In the genomic region with DNA sequence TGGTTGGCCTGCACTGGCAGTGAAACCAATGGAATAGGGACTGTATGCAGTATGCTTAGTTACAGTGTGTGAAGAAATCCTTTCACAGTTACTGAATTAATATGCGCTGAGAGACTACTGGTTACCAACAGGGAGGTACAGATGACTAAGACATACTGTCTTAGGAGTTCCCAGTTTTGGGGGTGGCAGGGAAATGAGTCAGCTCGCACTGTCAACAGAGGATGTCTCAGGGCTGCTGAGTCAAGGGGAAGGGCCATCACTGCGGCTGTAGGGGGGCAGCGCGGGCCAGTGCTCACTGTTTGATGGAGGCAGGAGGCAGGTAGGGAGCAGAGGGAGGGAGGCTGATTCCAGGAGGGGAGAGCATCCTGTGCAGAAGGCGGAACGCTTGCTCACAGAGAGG, we compare ENCODE assay signal across 11 mouse cellular contexts. TPM values are rescaled to one million over a fixed set of nuclear protein-coding genes. Genes with fewer than 3 reads are reported as not detected.
DNase-seq lines count a peak whose midpoint lies in the region; ATAC-seq and TF ChIP-seq lines count a peak whose summit lies in the region.
"Had no signal": no experiment of that assay in that cellular context is flagged by ENCODE, and none has a peak within 500 bp of the region (broad histone marks: within the 10 kb centered on the region; RNA-seq: fewer than 3 reads in every experiment).

No protein-coding gene starts in this region.

- no peak overlapping the region for H3K27ac ChIP-seq in lung, postnatal 0 days (ENCODE audit: low read length)
- no peak overlapping the region for H3K27ac ChIP-seq in liver, embryonic 11.5 days (ENCODE audit: low read depth, low read length)
- H3K27ac ChIP-seq in stomach, embryonic 16.5 days (ENCODE audit: low read length): no peak overlapping the region
- H3K27ac ChIP-seq: embryonic facial prominence, embryonic 12.5 days; heart, embryonic 10.5 days; stomach, embryonic 15.5 days had no signal

- peak; percentile 53 for ATAC-seq in lung, postnatal 0 days
- ATAC-seq in liver, embryonic 11.5 days (replicated peaks; ENCODE audit: low FRiP score): 0 out of 2 replicates have a peak, but pooled peaks have one; percentile 32
- ATAC-seq in stomach, embryonic 16.5 days (ENCODE audit: insufficient read depth, low FRiP score): peak; percentile 13; the same call in 1 of the 2 replicates

- no peak overlapping the region for H3K4me2 ChIP-seq in lung, postnatal 0 days (replicated peaks; ENCODE audit: low read depth, low read length)
- no peak overlapping the region for H3K4me2 ChIP-seq in liver, embryonic 11.5 days
- no peak overlapping the region for H3K4me2 ChIP-seq in stomach, embryonic 16.5 days (ENCODE audit: low read depth, low read length)
- H3K4me2 ChIP-seq: embryonic facial prominence, embryonic 12.5 days; stomach, embryonic 15.5 days had no signal

- H3K4me3 ChIP-seq in lung, postnatal 0 days (ENCODE audit: low read depth, low read length): no peak overlapping the region
- no peak overlapping the region for H3K4me3 ChIP-seq in liver, embryonic 11.5 days (ENCODE audit: low read depth, low read length)
- H3K4me3 ChIP-seq in stomach, embryonic 16.5 days (replicated peaks; ENCODE audit: low read length): no peak overlapping the region
- H3K4me3 ChIP-seq: embryonic facial prominence, embryonic 12.5 days; heart, embryonic 10.5 days; stomach, embryonic 15.5 days had no signal

- WGBS in lung, postnatal 0 days: 93% methylated on average over 7 of the region's 7 CpGs
- WGBS in liver, embryonic 11.5 days: 87% methylated on average over 7 of the region's 7 CpGs
- 91% methylated on average over 7 of the region's 7 CpGs for WGBS in stomach, embryonic 16.5 days

- H3K9me3 ChIP-seq in lung, postnatal 0 days (ENCODE audit: low read length): no peaks in the 10 kb centered on the region
- H3K9me3 ChIP-seq in liver, embryonic 11.5 days (ENCODE audit: control insufficient read depth, low read length): no peaks in the 10 kb centered on the region
- no peaks in the 10 kb centered on the region for H3K9me3 ChIP-seq in stomach, embryonic 16.5 days (replicated peaks; ENCODE audit: control insufficient read depth, low read length)
- H3K9me3 ChIP-seq: embryonic facial prominence, embryonic 12.5 days; heart, embryonic 10.5 days; stomach, embryonic 15.5 days had no signal

- no peaks in the 10 kb centered on the region for H3K27me3 ChIP-seq in lung, postnatal 0 days (replicated peaks; ENCODE audit: insufficient read depth, low read length)
- H3K27me3 ChIP-seq in liver, embryonic 11.5 days (replicated peaks; ENCODE audit: control insufficient read depth, insufficient read depth, low read length): no peaks in the 10 kb centered on the region
- H3K27me3 ChIP-seq in stomach, embryonic 16.5 days (ENCODE audit: control insufficient read depth, insufficient read depth, low read length): no peaks in the 10 kb centered on the region
- H3K27me3 ChIP-seq: embryonic facial prominence, embryonic 12.5 days; stomach, embryonic 15.5 days had no signal

- H3K9ac ChIP-seq in lung, postnatal 0 days (replicated peaks; ENCODE audit: low read depth): no peak overlapping the region
- H3K9ac ChIP-seq in liver, embryonic 11.5 days (ENCODE audit: low read depth, low read length): no peak overlapping the region
- no peak overlapping the region for H3K9ac ChIP-seq in stomach, embryonic 16.5 days (ENCODE audit: low read length)
- H3K9ac ChIP-seq: embryonic facial prominence, embryonic 12.5 days; stomach, embryonic 15.5 days had no signal

- no peak for TF ChIP-seq CTCF in lung, postnatal 0 days (IDR thresholded peaks at IDR 0.05)

- no peak for TF ChIP-seq EP300 in lung, postnatal 0 days (IDR thresholded peaks at IDR 0.05)

- no peaks in the 10 kb centered on the region for H3K4me1 ChIP-seq in lung, postnatal 0 days (ENCODE audit: insufficient read depth, low read depth, low read length)
- peaks cover 14% of the 10 kb centered on the region for H3K4me1 ChIP-seq in liver, embryonic 11.5 days (replicated peaks; ENCODE audit: control insufficient read depth, insufficient read depth, low read length)
- no peaks in the 10 kb centered on the region for H3K4me1 ChIP-seq in stomach, embryonic 16.5 days (ENCODE audit: control insufficient read depth, insufficient read depth, low read length)
- H3K4me1 ChIP-seq: embryonic facial prominence, embryonic 12.5 days; heart, embryonic 10.5 days; stomach, embryonic 15.5 days had no signal

- peak; percentile 27 for DNase-seq in lung, postnatal 0 days (ENCODE audit: low spot score)
- DNase-seq in lung, postnatal 4 days: no peak
- peak; percentile 41 for DNase-seq in c-Kit-positive CD71-negative TER-119-negative erythroid progenitor cells, embryonic 14.5 days (ENCODE audit: low read depth)
- no peak for DNase-seq in liver, embryonic 11.5 days (ENCODE audit: low spot score)
- no peak for DNase-seq in lung, postnatal 25 days (ENCODE audit: low spot score)
- DNase-seq in kidney, adult 8-10 months: no peak
- DNase-seq: kidney, adult 11 months had no signal

- peaks cover 63% of the 10 kb centered on the region for H3K36me3 ChIP-seq in lung, postnatal 0 days (ENCODE audit: insufficient read depth, low read length)
- H3K36me3 ChIP-seq in liver, embryonic 11.5 days (ENCODE audit: control insufficient read depth, insufficient read depth, low read length): no peaks in the 10 kb centered on the region; the same call in 1 of the 2 replicates
- 0 out of 2 replicates have a peak, but pooled peaks cover 20% of the 10 kb centered on the region for H3K36me3 ChIP-seq in stomach, embryonic 16.5 days (ENCODE audit: control insufficient read depth, insufficient read depth, low read length)

RNA-seq across cellular contexts. Expression of a gene that starts 26.6 kb away (rescaled TPM):
- polyA plus RNA-seq in lung, postnatal 0 days (2015; fragmentation: Nextera tagmentation; extraction: Ambion mirVana): 19.7 and 20.1 TPM in 2 replicates
- polyA plus RNA-seq in liver, embryonic 11.5 days (2014; fragmentation: Nextera tagmentation; extraction: Ambion mirVana): 13.1 and 16.6 TPM in 2 replicates
- polyA plus RNA-seq in stomach, embryonic 16.5 days (2015; fragmentation: Nextera tagmentation; extraction: Ambion mirVana): 15.6 and 19.1 TPM in 2 replicates

Comparison
In these comparisons a context has a peak if more than half of its experiments do, and no peak if none do; other contexts are left out.
1. DNase-seq: peak in lung, postnatal 0 days (single experiment) and c-Kit-positive CD71-negative TER-119-negative erythroid progenitor cells, embryonic 14.5 days (single experiment); none in lung, postnatal 4 days (0 of 2), liver, embryonic 11.5 days (single experiment), lung, postnatal 25 days (single experiment) and kidney, adult 8-10 months (0 of 2).
2. Peak in every context shown above with its lines, with median percentiles within 50 percentile points of each other: ATAC-seq.